Mouse (Mus musculus) C2C12 (cell line): Measurements from ENCODE around the gene Sult2a5.

ENCODE experiments used
- CEBPB ChIP-seq: IDR thresholded peaks from one replicate; pipeline ENCODE4 v1.6.1; 2011; ENCODE audit warnings: low read depth, mild to moderate bottlenecking, control low read depth, moderate library complexity
- CTCF ChIP-seq: IDR thresholded peaks from one replicate; pipeline ENCODE4 v1.5.1; 2011; ENCODE audit not compliant: control insufficient read depth, insufficient read depth, insufficient read length
- MAX ChIP-seq: IDR thresholded peaks from one replicate; pipeline ENCODE4 v1.6.1; 2011; ENCODE audit warnings: mild to moderate bottlenecking, control low read depth
- MYOG ChIP-seq: IDR thresholded peaks from one replicate; pipeline ENCODE4 v1.6.1; 2011; ENCODE audit not compliant: control insufficient read depth, insufficient read length; ENCODE audit errors: extremely low read depth

GRCm38 (mm10) chr7:13623667-13624066 is at the start of gene Sult2a5:
- no peak for TF ChIP-seq CTCF
- TF ChIP-seq CEBPB = no peak
- no peak for TF ChIP-seq MAX
- TF ChIP-seq MYOG = no peak
